Mouse (Mus musculus) small intestine, adult 2 months (tissue): ENCODE results near the gene Atg4b.

Experiments used
- CTCF ChIP-seq: fragments of 200-500 bp; IDR thresholded peaks from 2 replicates; pipeline ENCODE4 v1.5.1; 2012; ENCODE audit warnings: low read depth, mild to moderate bottlenecking, control low read depth, inconsistent platforms, low read length, moderate library complexity, mixed read lengths; ENCODE audit not compliant: insufficient replicate concordance, insufficient read length; ENCODE audit errors: extremely low read depth
- POLR2A ChIP-seq: fragments of 200-500 bp; IDR thresholded peaks from 2 replicates; pipeline ENCODE4 v1.6.1; 2012; ENCODE audit warnings: low read depth, mild to moderate bottlenecking, control low read depth, inconsistent platforms, low read length, moderate library complexity

- TF ChIP-seq CTCF (no peak), POLR2A (no peak)
Observed at GRCm38 (mm10) chr1:93731880-93732281, 19.4 kb upstream of the Atg4b start.
